Mouse (Mus musculus): ENCODE measurements at regions not wholly inside any gene's neighbourhood (a gene's known extent, or its start where the extent isn't known, plus 50 kb on each side); places are given as distances from the start of the nearest gene placed in this dataset.

GRCm38 (mm10) chr6:138956461-138957072, 298.2 kb upstream of the Igbp1b start:
- no peak for DNase-seq (ENCODE audit: low spot score)

DNA sequence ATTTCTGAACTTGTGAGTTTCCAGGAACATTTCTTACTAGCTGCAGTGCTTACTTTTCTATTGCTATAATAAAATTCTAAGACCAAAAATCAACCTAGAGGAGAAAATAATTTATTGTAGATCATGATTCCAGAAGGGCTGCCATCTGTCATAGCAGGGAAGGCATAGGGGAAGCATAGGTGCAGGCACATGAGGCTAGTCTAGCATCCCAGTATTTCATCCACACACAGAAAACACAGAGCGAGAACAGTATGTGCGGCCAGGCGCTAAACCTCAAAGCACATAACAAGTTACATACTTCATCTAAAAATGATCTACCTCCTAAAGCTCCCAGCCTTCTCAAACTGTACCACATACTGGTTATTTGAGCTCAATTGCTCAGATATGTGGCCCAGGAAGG, 292.5 kb upstream of the Igbp1b start:
- peak; percentile 17 for DNase-seq (ENCODE audit: low spot score)

- no peak for DNase-seq (ENCODE audit: low spot score)
These were observed 288.3 kb upstream of the Igbp1b start for GRCm38 (mm10) chr6:138946632-138947031.

DNA sequence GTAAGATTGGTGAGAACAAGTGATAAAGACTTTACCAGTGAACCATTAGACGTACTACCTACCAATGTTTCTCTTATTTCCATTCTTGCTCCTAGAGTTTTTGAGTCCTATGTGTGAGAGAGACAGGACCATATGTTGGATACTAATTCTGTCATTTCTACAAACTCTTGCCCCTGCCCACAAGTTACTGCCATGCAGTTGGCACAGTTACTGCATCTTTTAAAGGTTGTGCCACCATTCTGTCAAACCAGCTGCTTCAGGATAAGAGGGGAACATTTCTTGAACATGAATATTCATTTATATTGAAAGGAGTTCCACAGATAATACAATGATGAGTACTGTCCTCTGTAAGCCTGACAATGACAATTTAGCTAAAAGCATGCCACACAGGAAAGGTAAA, 287.1 kb upstream of the Igbp1b start:
- DNase-seq (ENCODE audit: low spot score): peak; percentile 11

DNA sequence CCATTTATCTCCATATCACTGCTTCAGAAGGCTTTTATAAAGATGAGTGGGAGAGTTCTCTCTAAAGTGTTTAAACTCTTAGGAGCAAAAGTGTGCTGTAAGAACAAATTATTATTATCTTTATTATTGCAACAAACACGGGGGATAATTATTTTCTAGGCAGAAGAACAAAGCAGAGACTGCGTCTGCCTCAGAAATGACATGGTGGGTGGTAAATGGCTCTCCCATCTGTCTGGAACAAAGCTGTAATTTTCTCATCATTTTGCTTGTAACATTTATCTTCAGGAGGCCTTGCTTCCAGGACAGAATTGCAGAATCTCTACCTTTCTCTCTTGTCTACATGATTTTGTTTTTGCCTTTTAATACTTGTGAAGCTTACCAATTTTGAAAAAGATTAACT, 261.8 kb upstream of the Igbp1b start:
- DNase-seq (ENCODE audit: low spot score): peak; percentile 19

DNA sequence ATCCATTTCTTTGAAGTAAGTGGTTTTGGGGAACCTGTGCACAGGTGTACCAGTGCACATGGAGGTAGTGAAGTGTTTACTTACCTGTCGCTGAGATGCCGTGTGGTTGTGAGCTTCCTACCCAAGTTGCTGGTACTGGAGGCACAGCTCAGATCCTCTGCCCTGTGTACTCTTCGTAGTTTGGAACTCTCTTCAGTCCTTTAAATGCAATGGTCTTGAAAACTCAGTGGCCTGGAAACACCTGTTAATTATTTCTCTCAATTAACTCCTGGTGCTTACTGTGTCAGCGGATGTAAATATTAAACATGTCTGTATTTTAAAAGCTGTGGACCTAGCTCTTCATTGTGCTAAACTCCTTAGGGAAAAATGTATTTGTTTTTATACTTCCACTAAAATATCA, 261.2 kb upstream of the Igbp1b start:
- no peak for DNase-seq (ENCODE audit: low spot score)

- peak; percentile 16 for DNase-seq (ENCODE audit: low spot score)
These were observed 256.6 kb upstream of the Igbp1b start for GRCm38 (mm10) chr6:138914981-138915380.

- peak; percentile 14 for DNase-seq (ENCODE audit: low spot score)
These were observed 215.3 kb upstream of the Igbp1b start for GRCm38 (mm10) chr6:138873610-138874009.

GRCm38 (mm10) chr6:138872495-138873415, 214.4 kb upstream of the Igbp1b start:
- DNase-seq (ENCODE audit: low spot score): peak; percentile 27

DNA sequence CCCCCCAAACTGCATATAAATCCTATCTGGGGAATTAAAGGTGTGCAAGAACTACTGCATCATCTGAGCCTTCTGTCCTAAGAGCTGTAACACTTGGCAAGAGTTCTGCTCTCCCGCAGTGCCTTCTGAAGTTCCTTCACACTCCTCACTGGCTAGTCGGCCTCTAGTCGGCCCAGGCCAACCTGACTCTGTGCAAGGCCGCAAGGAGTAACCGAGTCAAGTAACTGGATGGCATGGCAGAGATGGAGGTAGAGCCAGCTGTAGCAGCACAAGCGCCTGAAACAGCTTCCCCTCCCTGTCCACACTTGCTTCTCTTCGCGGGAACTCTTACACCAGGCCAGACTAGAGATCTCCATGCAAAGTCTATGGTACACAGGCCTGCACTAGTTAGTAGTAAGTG, 179.7 kb upstream of the Igbp1b start:
- no peak for DNase-seq (ENCODE audit: low spot score)

GRCm38 (mm10) chr6:138834876-138835275, 176.5 kb upstream of the Igbp1b start:
- peak; percentile 25 for DNase-seq (ENCODE audit: low spot score)

GRCm38 (mm10) chr6:138801835-138802234, 143.5 kb upstream of the Igbp1b start:
- no peak for DNase-seq (ENCODE audit: low spot score)

- peak; percentile 24 for DNase-seq (ENCODE audit: low spot score)
These were observed 142.7 kb upstream of the Igbp1b start for GRCm38 (mm10) chr6:138800836-138801740.

DNA sequence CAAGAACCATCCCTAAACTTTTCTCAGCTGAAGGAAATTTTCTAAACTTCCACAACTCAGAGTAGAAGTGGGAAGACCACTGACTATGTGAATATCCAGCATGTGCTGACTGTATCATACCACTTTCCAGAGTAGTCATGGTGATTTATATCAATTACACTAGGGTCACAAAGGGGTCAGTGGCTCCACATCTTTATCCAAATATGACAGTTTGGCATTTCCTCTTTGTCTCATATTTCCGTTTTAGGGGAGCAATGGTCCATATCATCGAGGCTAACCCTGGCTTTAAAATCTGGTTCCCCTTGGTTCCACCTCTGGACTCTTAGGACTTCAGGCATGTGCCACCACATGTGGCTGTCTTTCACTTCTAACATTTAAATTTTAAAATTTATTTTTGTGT, 136.4 kb upstream of the Igbp1b start:
- DNase-seq (ENCODE audit: low spot score): no peak

- DNase-seq (ENCODE audit: low spot score): no peak
These were observed 134.5 kb upstream of the Igbp1b start for GRCm38 (mm10) chr6:138792802-138793201.

- DNase-seq (ENCODE audit: low spot score): no peak
These were observed 124.6 kb upstream of the Igbp1b start for GRCm38 (mm10) chr6:138782907-138783306.

GRCm38 (mm10) chr6:138782470-138782869, 124.1 kb upstream of the Igbp1b start:
- DNase-seq (ENCODE audit: low spot score): no peak

DNA sequence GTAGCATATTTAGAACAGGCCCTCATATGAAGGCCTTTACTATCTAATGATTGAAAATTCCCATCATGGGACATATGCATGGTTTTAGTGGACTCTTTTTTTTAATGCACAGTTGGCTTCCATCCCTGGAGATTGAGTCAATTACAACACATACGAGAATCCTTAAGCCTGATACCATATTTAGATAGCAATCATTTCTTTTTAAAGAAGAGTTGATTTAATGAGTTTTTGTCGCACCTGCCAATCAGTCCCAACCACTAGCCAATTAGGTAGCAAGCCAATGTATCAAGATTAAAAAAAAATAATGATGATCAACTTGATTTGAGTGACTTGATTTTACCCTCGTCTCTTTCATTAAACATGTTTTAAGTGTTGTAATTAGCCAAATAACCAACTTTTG, 103.6 kb upstream of the Igbp1b start:
- DNase-seq (ENCODE audit: low spot score): no peak

- no peak for DNase-seq (ENCODE audit: low spot score)
These were observed 96.6 kb upstream of the Igbp1b start for GRCm38 (mm10) chr6:138754955-138755303.

DNA sequence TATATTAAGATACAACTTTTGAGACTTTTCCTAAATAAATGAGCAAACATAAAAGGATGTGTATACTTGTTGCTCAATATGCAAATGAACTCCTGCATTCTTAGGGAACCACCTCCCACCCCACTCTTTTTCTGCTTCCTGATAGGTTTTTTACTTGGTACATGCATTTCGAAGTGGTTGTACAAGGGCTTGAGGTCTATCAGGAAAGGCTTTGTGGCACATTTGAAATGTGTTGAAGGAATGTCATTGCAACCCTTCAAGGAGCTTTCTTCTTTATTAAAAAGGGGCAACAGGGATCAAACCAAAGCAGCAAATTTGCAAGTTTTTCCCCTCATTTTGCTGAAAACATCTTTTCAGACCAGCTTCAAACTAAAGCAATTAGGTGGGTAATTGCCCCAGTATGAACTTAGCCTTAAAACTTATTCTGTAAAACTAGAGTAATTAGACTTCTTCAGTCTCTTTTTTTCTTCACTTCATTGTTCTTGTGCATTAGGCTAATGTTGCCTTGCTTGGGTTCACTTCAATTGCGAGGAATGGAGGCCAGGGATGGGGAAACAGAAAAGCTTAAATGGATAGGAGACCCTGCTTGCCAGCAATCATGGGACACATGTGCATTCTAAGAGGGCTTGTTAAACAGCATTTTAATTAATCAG, 96.1 kb upstream of the Igbp1b start:
- no peak for DNase-seq (ENCODE audit: low spot score)

- DNase-seq (ENCODE audit: low spot score): no peak
These were observed 59.4 kb upstream of the Igbp1b start for GRCm38 (mm10) chr6:138717698-138718097.
